Mouse (Mus musculus) cerebellum, adult 2 months (tissue): ENCODE data around the gene Pla2g16. TPM values are rescaled to one million over a fixed set of nuclear protein-coding genes. Genes with fewer than 3 reads are reported as not detected.
A peak's percentile ranks its signal among the peaks of the same experiment; 100 is the strongest.

Experiments
- DNase-seq, 2 experiments: peaks; one replicate each; pipeline ENCODE4 v3.0.0; 2021
- H3K27ac ChIP-seq: fragments of 200-500 bp; 2 replicates; pipeline ENCODE4 v1.5.1; 2012; ENCODE audit warnings: low read length, control low read depth, inconsistent platforms; ENCODE audit not compliant: insufficient read depth
- H3K27me3 ChIP-seq: fragments of 200-500 bp; 2 replicates; pipeline ENCODE4 v1.6.1; 2012; ENCODE audit warnings: inconsistent platforms, mild to moderate bottlenecking, low read length, moderate library complexity; ENCODE audit not compliant: control insufficient read depth, insufficient read depth
- H3K4me1 ChIP-seq: fragments of 200-500 bp; 2 replicates; pipeline ENCODE4 v1.6.1; 2011; ENCODE audit warnings: low read length; ENCODE audit not compliant: control insufficient read depth, insufficient read depth
- H3K4me3 ChIP-seq: fragments of 200-500 bp; replicated peaks from 2 replicates; pipeline ENCODE3; 2011; ENCODE audit warnings: mild to moderate bottlenecking, low read depth, low read length, control low read depth; ENCODE audit not compliant: insufficient read depth
- CTCF ChIP-seq: fragments of 200-500 bp; IDR thresholded peaks from 2 replicates; pipeline ENCODE4 v1.5.1; 2011; ENCODE audit warnings: low read depth, mild to moderate bottlenecking, control low read depth, low read length, moderate library complexity, borderline replicate concordance; ENCODE audit not compliant: insufficient read depth
- POLR2A ChIP-seq: fragments of 200-500 bp; IDR thresholded peaks from 2 replicates; pipeline ENCODE4 v1.6.1; 2011; ENCODE audit warnings: low read length, control low read depth, borderline replicate concordance; ENCODE audit not compliant: insufficient read depth
- WGBS: fragments of 180-500 bp; shearing (Covaris S2); methylation state at CpG from one replicate; pipeline ENCODE4 v1.1.7; 2018; 5-methylcytosine and 5-hydroxymethylcytosine counted together
- polyA plus RNA-seq: library from polyadenylated mRNA; depleted of rRNA; stranded (reverse); fragments of >200 nt; gene quantifications from 2 replicates; pipeline ENCODE4 v1.2.3, GENCODE M21; 2012; rRNA removed

The Pla2g16 gene
- polyA plus RNA-seq, 1 experiment, result 56.9 TPM

GRCm38 (mm10) chr19:7616231-7616930, 59.1 kb downstream of the Pla2g16 start:
- no peak overlapping the region for H3K27ac ChIP-seq
- 59% methylated on average over 5 of the region's 5 CpGs for whole genome bisulfite sequencing
- H3K4me3 ChIP-seq, result no peak overlapping the region
- H3K4me1 ChIP-seq, result 0 out of 2 replicates have a peak, but pooled peaks cover 6% of the 10 kb centered on the region
- no peak for DNase-seq
- H3K27me3 ChIP-seq, result no peaks in the 10 kb centered on the region; the same call in 1 of the 2 replicates
- TF ChIP-seq POLR2A, result no peak

- no peak for DNase-seq
- Histone ChIP-seq H3K27me3 (no peaks in the 10 kb centered on the region; the same call in 1 of the 2 replicates), H3K4me3 (no peak overlapping the region), H3K27ac (no peak overlapping the region), H3K4me1 (0 out of 2 replicates have a peak, but pooled peaks cover 6% of the 10 kb centered on the region)
- TF ChIP-seq CTCF (no peak), POLR2A (no peak)
- 33% methylated on average over 3 of the region's 3 CpGs for WGBS
Observed at GRCm38 (mm10) chr19:7617085-7617484, 59.8 kb downstream of the Pla2g16 start.

GRCm38 (mm10) chr19:7617696-7618095, 60.4 kb downstream of the Pla2g16 start:
- TF ChIP-seq CTCF (peak; percentile 72), POLR2A (no peak)
- Histone ChIP-seq H3K4me3 (no peak overlapping the region), H3K27ac (no peak overlapping the region), H3K4me1 (no peaks in the 10 kb centered on the region), H3K27me3 (no peaks in the 10 kb centered on the region)
- peak; percentile 38 to 42 for DNase-seq
- WGBS, result 36% methylated on average over 7 of the region's 7 CpGs

GRCm38 (mm10) chr19:7633021-7633420, 75.8 kb downstream of the Pla2g16 start:
- Histone ChIP-seq H3K4me3 (no peak overlapping the region), H3K27me3 (no peaks in the 10 kb centered on the region), H3K4me1 (no peaks in the 10 kb centered on the region), H3K27ac (no peak overlapping the region)
- DNase-seq, result no peak
- TF ChIP-seq CTCF (no peak), POLR2A (no peak)

- WGBS, result 66% methylated on average over 1 of the region's 1 CpGs
- no peaks in the 10 kb centered on the region for H3K4me1 ChIP-seq
- H3K27me3 ChIP-seq, result no peaks in the 10 kb centered on the region
- H3K27ac ChIP-seq, result no peak overlapping the region
- no peak overlapping the region for H3K4me3 ChIP-seq
- TF ChIP-seq POLR2A (no peak), CTCF (no peak)
- no peak for DNase-seq
Observed at GRCm38 (mm10) chr19:7633786-7634185, 76.5 kb downstream of the Pla2g16 start.

Other genes with a start within 250 kb of the Pla2g16 start
- gene Mark2, start 215.6 kb upstream of the Pla2g16 start, polyA plus RNA-seq, result 75.3 and 76.2 TPM in 2 replicates
- 18.5 and 19.0 TPM in 2 replicates for gene Spindoc, start 174.5 kb upstream of the Pla2g16 start, polyA plus RNA-seq
- gene 2700081O15Rik, start 139.8 kb upstream of the Pla2g16 start, polyA plus RNA-seq, result 16.3 and 16.6 TPM in 2 replicates
- gene Rtn3, start 74.2 kb upstream of the Pla2g16 start, polyA plus RNA-seq, result 563 and 663 TPM in 2 replicates
- 18.1 and 18.3 TPM in 2 replicates for gene Atl3, start 63.4 kb upstream of the Pla2g16 start, polyA plus RNA-seq
- 0.05 and 0.06 TPM in 2 replicates for gene Lgals12, start 49.7 kb downstream of the Pla2g16 start, polyA plus RNA-seq
- 0.21 TPM in 1 of 2 replicates, not detected in the other for gene Hrasls5, start 55.1 kb downstream of the Pla2g16 start, polyA plus RNA-seq
- not detected in 2 replicates for gene Slc22a19, start 153.9 kb downstream of the Pla2g16 start, polyA plus RNA-seq
- gene Slc22a26, start 245.2 kb downstream of the Pla2g16 start, polyA plus RNA-seq, result not detected in 2 replicates